Mouse (Mus musculus) midbrain, embryonic 11.5 days (tissue): ENCODE results near the gene Wdr13. TPM values are rescaled to one million over a fixed set of nuclear protein-coding genes. Genes with fewer than 3 reads are reported as not detected.
A peak's percentile ranks its signal among the peaks of the same experiment; 100 is the strongest.
"Not testable (repeated sequence)": the region's sequence is repeated elsewhere in the genome, so short reads cannot be mapped to it uniquely, and the experiment has no call there.

Experiments
- ATAC-seq: fragments of 200-750 bp; cut with Nextera tagmentation; 2 replicates; pipeline ENCODE4 v1.8.0; 2017; ENCODE audit warnings: moderate TSS enrichment, moderate library complexity; ENCODE audit not compliant: low FRiP score
- DNase-seq: peaks from one replicate; pipeline ENCODE4 v3.0.0; 2015; ENCODE audit warnings: low spot score; ENCODE audit errors: missing footprints
- H3K27ac ChIP-seq: fragments of 300-500 bp; sonication (generic); 2 replicates; pipeline ENCODE4 v1.5.1; 2014; ENCODE audit warnings: low read depth, low read length
- H3K27me3 ChIP-seq: fragments of 300-500 bp; sonication (generic); 2 replicates; pipeline ENCODE4 v1.6.1; 2014; ENCODE audit warnings: mild to moderate bottlenecking, low read length, moderate library complexity, mixed read lengths; ENCODE audit not compliant: control insufficient read depth, insufficient read depth
- H3K36me3 ChIP-seq: fragments of 300-500 bp; sonication (generic); 2 replicates; pipeline ENCODE4 v1.6.1; 2014; ENCODE audit warnings: mild to moderate bottlenecking, low read length, moderate library complexity, mixed read lengths; ENCODE audit not compliant: control insufficient read depth, insufficient read depth
- H3K4me1 ChIP-seq: fragments of 300-500 bp; sonication (generic); 2 replicates; pipeline ENCODE4 v1.6.1; 2014; ENCODE audit warnings: low read length; ENCODE audit not compliant: control insufficient read depth, insufficient read depth
- H3K4me2 ChIP-seq: fragments of 300-500 bp; sonication (generic); 2 replicates; pipeline ENCODE4 v1.6.1; 2014; ENCODE audit warnings: mild to moderate bottlenecking, moderate library complexity
- H3K4me3 ChIP-seq: fragments of 300-500 bp; sonication (generic); 2 replicates; pipeline ENCODE4 v1.5.1; 2014; ENCODE audit warnings: low read depth, low read length
- H3K9ac ChIP-seq: fragments of 300-500 bp; sonication (generic); 2 replicates; pipeline ENCODE4 v1.6.1; 2014; ENCODE audit warnings: low read length
- H3K9me3 ChIP-seq: fragments of 300-500 bp; sonication (generic); 2 replicates; pipeline ENCODE4 v1.6.1; 2016; ENCODE audit warnings: low read length; ENCODE audit not compliant: control insufficient read depth
- WGBS: fragments of 180-500 bp; shearing (Covaris S2); extraction: QIAGEN DNeasy Blood & Tissue Kit; methylation state at CpG from one replicate; pipeline ENCODE4 v1.1.7; 2014; 5-methylcytosine and 5-hydroxymethylcytosine counted together
- polyA plus RNA-seq: library from polyadenylated mRNA; unstranded; fragments of >200 nt; fragmentation: Nextera tagmentation; extraction: Ambion mirVana; gene quantifications from 2 replicates; pipeline ENCODE4 v1.2.1, GENCODE M21; 2014

Gene Wdr13
- polyA plus RNA-seq, 1 experiment from 2014 or later, result 23.4 TPM

GRCm38 (mm10) chrX:8095546-8095945 lies 37.1 kb downstream of the Wdr13 start:
- H3K27ac ChIP-seq, result no peak overlapping the region
- peak overlapping the region; percentile 15; the same call in 1 of the 2 replicates for H3K4me3 ChIP-seq
- H3K4me2 ChIP-seq, result peak overlapping the region; percentile 38; the same call in 1 of the 2 replicates
- no peak for DNase-seq
- H3K9ac ChIP-seq, result no peak overlapping the region; the same call in 1 of the 2 replicates
- H3K36me3 ChIP-seq, result no peaks in the 10 kb centered on the region
- 83% methylated on average over 10 of the region's 10 CpGs for WGBS
- no peak for ATAC-seq
- H3K9me3 ChIP-seq, result no peaks in the 10 kb centered on the region
- H3K4me1 ChIP-seq, result peaks cover 4% of the 10 kb centered on the region; the same call in 1 of the 2 replicates
- no peaks in the 10 kb centered on the region for H3K27me3 ChIP-seq

- not testable (repeated sequence) for H3K36me3 ChIP-seq, H3K4me3 ChIP-seq, H3K4me2 ChIP-seq, ATAC-seq, DNase-seq, H3K27ac ChIP-seq, H3K9me3 ChIP-seq, H3K9ac ChIP-seq, H3K4me1 ChIP-seq, H3K27me3 ChIP-seq
- WGBS, result 75% methylated on average over 4 of the region's 5 CpGs
Observed at GRCm38 (mm10) chrX:8090954-8091347, 41.7 kb downstream of the Wdr13 start.

- no peak for DNase-seq
- Histone ChIP-seq H3K4me2 (no peak within 1 kb of the TSS), H3K27me3 (no peaks in the 10 kb centered on the region), H3K27ac (no peak within 1 kb of the TSS), H3K4me1 (no peaks in the 10 kb centered on the region), H3K9me3 (no peaks in the 10 kb centered on the region), H3K9ac (no peak within 1 kb of the TSS), H3K36me3 (no peaks in the 10 kb centered on the region), H3K4me3 (no peak within 1 kb of the TSS)
- ATAC-seq, result no peak
- 88% methylated on average over 14 of the region's 14 CpGs for WGBS
Observed at GRCm38 (mm10) chrX:8090346-8090953, 42.2 kb downstream of the Wdr13 start, which contains the start of gene Was. Gene Was, minus strand, starts transcription at chrX:8090498.

GRCm38 (mm10) chrX:8089746-8090145 lies 42.9 kb downstream of the Wdr13 start:
- H3K9me3 ChIP-seq, result no peaks in the 10 kb centered on the region
- ATAC-seq (no peak), DNase-seq (no peak)
- 88% methylated on average over 3 of the region's 3 CpGs for WGBS
- no peak overlapping the region for H3K27ac ChIP-seq
- no peaks in the 10 kb centered on the region for H3K4me1 ChIP-seq
- no peak overlapping the region for H3K9ac ChIP-seq
- H3K4me2 ChIP-seq, result no peak overlapping the region
- no peak overlapping the region for H3K4me3 ChIP-seq
- H3K27me3 ChIP-seq, result no peaks in the 10 kb centered on the region
- H3K36me3 ChIP-seq, result no peaks in the 10 kb centered on the region

GRCm38 (mm10) chrX:8085611-8086010 lies 47.1 kb downstream of the Wdr13 start:
- no peak overlapping the region for H3K4me2 ChIP-seq
- no peak overlapping the region for H3K4me3 ChIP-seq
- WGBS, result 90% methylated on average over 8 of the region's 8 CpGs
- H3K36me3 ChIP-seq, result no peaks in the 10 kb centered on the region
- H3K27me3 ChIP-seq, result no peaks in the 10 kb centered on the region
- no peaks in the 10 kb centered on the region for H3K9me3 ChIP-seq
- no peak overlapping the region for H3K9ac ChIP-seq
- DNase-seq (no peak), ATAC-seq (no peak)
- no peaks in the 10 kb centered on the region for H3K4me1 ChIP-seq
- H3K27ac ChIP-seq, result no peak overlapping the region

- H3K4me1 ChIP-seq, result no peaks in the 10 kb centered on the region
- no peaks in the 10 kb centered on the region for H3K36me3 ChIP-seq
- no peaks in the 10 kb centered on the region for H3K27me3 ChIP-seq
- no peak overlapping the region for H3K4me3 ChIP-seq
- H3K9ac ChIP-seq, result no peak overlapping the region
- H3K4me2 ChIP-seq, result no peak overlapping the region
- DNase-seq (no peak), ATAC-seq (no peak)
- 84% methylated on average over 6 of the region's 6 CpGs for WGBS
- H3K27ac ChIP-seq, result no peak overlapping the region
- H3K9me3 ChIP-seq, result no peaks in the 10 kb centered on the region
Observed at GRCm38 (mm10) chrX:8084771-8085259, 47.9 kb downstream of the Wdr13 start.

GRCm38 (mm10) chrX:8075104-8075503 lies 57.6 kb downstream of the Wdr13 start:
- H3K4me3 ChIP-seq, result peak overlapping the region; percentile 60
- ATAC-seq (peak; percentile 31), DNase-seq (no peak)
- peak overlapping the region; percentile 48 for H3K9ac ChIP-seq
- 29% methylated on average over 3 of the region's 3 CpGs for WGBS
- H3K36me3 ChIP-seq, result peaks cover 5% of the 10 kb centered on the region; the same call in 1 of the 2 replicates
- no peaks in the 10 kb centered on the region for H3K9me3 ChIP-seq
- H3K27me3 ChIP-seq, result no peaks in the 10 kb centered on the region
- H3K4me1 ChIP-seq, result peaks cover 3% of the 10 kb centered on the region
- peak overlapping the region; percentile 42 for H3K4me2 ChIP-seq
- H3K27ac ChIP-seq, result peak overlapping the region; percentile 51

GRCm38 (mm10) chrX:8074430-8075014 lies 58.2 kb downstream of the Wdr13 start, which contains the start of gene Suv39h1:
Gene Suv39h1, minus strand, starts transcription at chrX:8074760.
- peak; percentile 97 for ATAC-seq
- peak; percentile 97 for DNase-seq

GRCm38 (mm10) chrX:8073881-8074429 lies 58.7 kb downstream of the Wdr13 start:
- Histone ChIP-seq H3K4me2 (peak overlapping the region; percentile 47), H3K4me1 (peaks cover 3% of the 10 kb centered on the region), H3K27ac (peak overlapping the region; percentile 80), H3K9ac (peak overlapping the region; percentile 69), H3K4me3 (peak overlapping the region; percentile 60), H3K27me3 (no peaks in the 10 kb centered on the region), H3K36me3 (peaks cover 5% of the 10 kb centered on the region; the same call in 1 of the 2 replicates), H3K9me3 (no peaks in the 10 kb centered on the region)
- WGBS, result 18% methylated on average over 56 of the region's 64 CpGs
- DNase-seq, result peak; percentile 90
- ATAC-seq, result peak; percentile 43

More at GRCm38 (mm10) chrX:8074430-8075014, 58.2 kb downstream of the Wdr13 start, which contains the start of gene Suv39h1:
- peak within 1 kb of the TSS; percentile 69 for H3K9ac ChIP-seq
- H3K4me2 ChIP-seq, result peak within 1 kb of the TSS; percentile 47
- WGBS, result 16% methylated on average over 45 of the region's 46 CpGs
- peak within 1 kb of the TSS; percentile 60 for H3K4me3 ChIP-seq
- H3K9me3 ChIP-seq, result no peaks in the 10 kb centered on the region
- H3K4me1 ChIP-seq, result peaks cover 3% of the 10 kb centered on the region
- H3K27me3 ChIP-seq, result no peaks in the 10 kb centered on the region
- peaks cover 5% of the 10 kb centered on the region; the same call in 1 of the 2 replicates for H3K36me3 ChIP-seq
- peak within 1 kb of the TSS; percentile 80 for H3K27ac ChIP-seq
